Mouse (Mus musculus): ENCODE results near the gene Tstd3.

Tstd3 gene

GRCm38 (mm10) chr4:21766863-21767304 is at the start of gene Tstd3, which contains the start of gene Usp45:
Gene Tstd3, minus strand, starts transcription at chr4:21767212.
Gene Usp45, plus strand, starts transcription at chr4:21767156.
- peak; percentile 61 for DNase-seq (ENCODE audit: low read depth)

GRCm38 (mm10) chr4:21814029-21814428 is 47.0 kb upstream of the Tstd3 start:
- DNase-seq (ENCODE audit: low read depth): peak; percentile 17

- no peak for DNase-seq (ENCODE audit: low read depth)
These were observed 45.6 kb upstream of the Tstd3 start for GRCm38 (mm10) chr4:21812635-21813034.

GRCm38 (mm10) chr4:21810608-21811007 is 43.6 kb upstream of the Tstd3 start:
- no peak for DNase-seq (ENCODE audit: low read depth)

- no peak for DNase-seq (ENCODE audit: low read depth)
These were observed 40.2 kb upstream of the Tstd3 start for GRCm38 (mm10) chr4:21807204-21807603.

- DNase-seq (ENCODE audit: low read depth): no peak
These were observed 34.6 kb upstream of the Tstd3 start for GRCm38 (mm10) chr4:21801620-21802019.

GRCm38 (mm10) chr4:21801013-21801412 is 34.0 kb upstream of the Tstd3 start:
- no peak for DNase-seq (ENCODE audit: low read depth)

- no peak for DNase-seq (ENCODE audit: low read depth)
These were observed 26.6 kb upstream of the Tstd3 start for GRCm38 (mm10) chr4:21793631-21794030.

GRCm38 (mm10) chr4:21789836-21790235 is 22.8 kb upstream of the Tstd3 start:
- no peak for DNase-seq (ENCODE audit: low read depth)

GRCm38 (mm10) chr4:21788903-21789302 is 21.9 kb upstream of the Tstd3 start:
- DNase-seq (ENCODE audit: low read depth): no peak

- DNase-seq (ENCODE audit: low read depth): no peak
These were observed 19.3 kb upstream of the Tstd3 start for GRCm38 (mm10) chr4:21786268-21786667.

- DNase-seq (ENCODE audit: low read depth): no peak
These were observed 14.1 kb upstream of the Tstd3 start for GRCm38 (mm10) chr4:21780816-21781726.

GRCm38 (mm10) chr4:21776946-21777265 is 9.9 kb upstream of the Tstd3 start:
- DNase-seq (ENCODE audit: low read depth): no peak

GRCm38 (mm10) chr4:21776091-21776945 is 9.3 kb upstream of the Tstd3 start:
- DNase-seq (ENCODE audit: low read depth): peak; percentile 62

- no peak for DNase-seq (ENCODE audit: low read depth)
These were observed 5.3 kb upstream of the Tstd3 start for GRCm38 (mm10) chr4:21772306-21772705.

- no peak for DNase-seq (ENCODE audit: low read depth)
These were observed 4.1 kb upstream of the Tstd3 start for GRCm38 (mm10) chr4:21771064-21771463.

GRCm38 (mm10) chr4:21766171-21766862 is 695 bp downstream of the Tstd3 start:
- no peak for DNase-seq (ENCODE audit: low read depth)

GRCm38 (mm10) chr4:21763827-21764226 is 3.2 kb downstream of the Tstd3 start:
- DNase-seq (ENCODE audit: low read depth): no peak

- DNase-seq (ENCODE audit: low read depth): no peak
These were observed 5.4 kb downstream of the Tstd3 start for GRCm38 (mm10) chr4:21761416-21762160.

- no peak for DNase-seq (ENCODE audit: low read depth)
These were observed 8.2 kb downstream of the Tstd3 start for GRCm38 (mm10) chr4:21758860-21759259.

GRCm38 (mm10) chr4:21755123-21755789 is 11.8 kb downstream of the Tstd3 start:
- DNase-seq (ENCODE audit: low read depth): no peak
